Mouse (Mus musculus): ENCODE measurements around the gene Gm44965.

- no peak for TF ChIP-seq USF1 (IDR thresholded peaks at IDR 0.05; ENCODE audit: low read depth)
- TF ChIP-seq CTCF (IDR thresholded peaks at IDR 0.05; ENCODE audit: control insufficient read depth, insufficient read depth, insufficient read length): no peak
- no peak for TF ChIP-seq MYOG (IDR thresholded peaks at IDR 0.05; ENCODE audit: control insufficient read depth, extremely low read depth, insufficient read length)
- no peak for TF ChIP-seq MYOD1 (IDR thresholded peaks at IDR 0.05; ENCODE audit: control insufficient read depth, insufficient read length, low read depth)
Observed at GRCm38 (mm10) chr6:48572014-48572413, 21.7 kb upstream of the Gm44965 start.

Data from C2C12 (cell line).